Mouse (Mus musculus) left cerebral cortex, adult 2 months (tissue): ENCODE measurements around the gene Cnga1. TPM values are rescaled to one million over a fixed set of nuclear protein-coding genes. Genes with fewer than 3 reads are reported as not detected.
A peak's percentile ranks its signal among the peaks of the same experiment; 100 is the strongest.
"Not testable (repeated sequence)": the region's sequence is repeated elsewhere in the genome, so short reads cannot be mapped to it uniquely, and the experiment has no call there.

Experiments
- DNase-seq, 2 experiments: peaks; one replicate each; pipeline ENCODE4 v3.0.0; 2021 to 2022; ENCODE audit warnings: low spot score in 2 of 2, mixed read lengths in 1 of 2; ENCODE audit errors: extremely low spot score in 1 of 2
- H3K27ac ChIP-seq: fragments of 200-600 bp; 2 replicates; pipeline ENCODE4 v1.8.1; 2022
- H3K4me3 ChIP-seq: fragments of 200-600 bp; 2 replicates; pipeline ENCODE4 v1.8.1; 2022
- CTCF ChIP-seq: fragments of 200-600 bp; IDR thresholded peaks from 2 replicates; pipeline ENCODE4 v1.8.1; 2022; ENCODE audit warnings: antibody characterized with exemption, mild to moderate bottlenecking, moderate library complexity
- intact Hi-C: fragments of 180-260 bp; cut with DNase I; formaldehyde crosslinking; loops from one replicate; pipeline ENCODE4 v1.15.1; 2025
- total RNA-seq, 2 experiments: library from RNA; stranded (reverse); gene quantifications; 2 replicates each; pipeline ENCODE4 v1.2.3; 2021

Gene Cnga1
- total RNA-seq, 2 experiments from 2014 or later = not detected

DNA sequence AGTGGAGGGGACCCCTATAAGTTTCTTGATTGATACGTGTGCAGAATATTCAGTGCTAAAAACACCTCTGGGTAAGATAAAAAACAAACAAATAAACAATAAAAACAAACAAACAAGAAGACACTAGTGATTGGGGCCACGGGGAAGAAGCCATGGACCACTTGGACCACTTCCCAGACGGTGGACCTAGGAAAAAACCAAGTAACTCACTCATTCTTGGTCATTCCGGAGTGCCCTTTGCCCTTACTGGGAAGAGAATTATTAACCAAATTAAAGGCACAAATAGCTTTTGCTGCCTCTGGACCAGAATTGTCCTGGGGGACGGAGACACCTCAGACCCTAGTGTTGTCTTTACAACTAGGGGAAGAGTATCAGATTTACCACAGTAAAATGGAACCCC, 78.5 kb downstream of the Cnga1 start:
- H3K4me3 ChIP-seq = no peak overlapping the region
- DNase-seq = no peak
- intact Hi-C loops = no loop called here
- no peak overlapping the region for H3K27ac ChIP-seq
- no peak for TF ChIP-seq CTCF

DNA sequence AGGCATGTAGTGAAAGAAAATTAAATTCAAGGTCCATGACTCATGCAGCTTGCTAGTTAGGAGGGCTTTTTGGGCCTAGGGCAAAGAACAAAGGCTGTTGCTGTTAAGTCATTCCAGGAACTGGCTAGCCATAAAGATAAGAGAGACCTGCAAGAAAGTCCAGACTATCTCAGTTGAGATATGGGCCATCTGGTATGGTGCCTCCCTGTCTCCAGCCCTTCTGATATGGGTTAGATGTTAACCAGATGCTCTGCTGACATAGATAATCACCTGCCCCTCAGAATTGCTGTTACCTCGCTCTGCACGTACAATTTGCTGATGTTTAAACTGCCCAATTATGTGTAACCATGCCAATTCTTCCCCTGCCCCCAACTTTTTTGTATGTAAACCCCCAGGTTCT, 80.9 kb downstream of the Cnga1 start:
- H3K27ac ChIP-seq, H3K4me3 ChIP-seq, intact Hi-C loops, DNase-seq: not testable (repeated sequence)

DNA sequence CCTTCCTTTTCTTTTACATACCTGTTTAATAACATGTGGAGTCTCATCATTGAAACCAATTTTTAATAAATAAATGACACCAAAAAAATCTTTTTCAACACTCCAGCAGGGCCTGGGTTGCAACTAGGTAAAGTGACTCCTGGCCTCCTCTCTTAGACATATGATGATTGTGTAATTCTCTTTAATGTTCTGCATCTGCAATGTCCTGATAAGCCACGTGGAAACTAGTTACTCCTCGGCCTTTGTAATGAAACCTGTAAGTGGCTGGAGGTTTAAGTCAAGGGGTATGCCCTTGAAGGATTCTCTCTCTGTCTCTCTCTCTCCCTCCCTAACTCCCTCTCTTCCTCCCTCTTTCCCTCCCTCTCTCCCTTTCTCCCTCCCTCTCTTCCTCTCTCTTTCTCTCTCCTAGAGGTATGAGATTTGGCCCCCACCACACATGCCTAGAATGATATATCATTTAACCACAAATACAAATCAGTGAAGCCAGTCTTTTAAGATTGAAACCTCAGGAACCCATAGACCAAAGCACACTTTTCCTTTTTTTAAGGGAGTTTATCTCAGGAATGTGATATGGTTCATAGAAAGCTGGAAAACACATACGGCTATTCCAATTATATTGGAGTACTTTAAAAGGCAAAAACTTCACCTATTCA, 83.0 kb downstream of the Cnga1 start:
- no peak overlapping the region for H3K4me3 ChIP-seq
- no peak for DNase-seq
- H3K27ac ChIP-seq = no peak overlapping the region
- no peak for TF ChIP-seq CTCF
- intact Hi-C loops = no loop called here

DNA sequence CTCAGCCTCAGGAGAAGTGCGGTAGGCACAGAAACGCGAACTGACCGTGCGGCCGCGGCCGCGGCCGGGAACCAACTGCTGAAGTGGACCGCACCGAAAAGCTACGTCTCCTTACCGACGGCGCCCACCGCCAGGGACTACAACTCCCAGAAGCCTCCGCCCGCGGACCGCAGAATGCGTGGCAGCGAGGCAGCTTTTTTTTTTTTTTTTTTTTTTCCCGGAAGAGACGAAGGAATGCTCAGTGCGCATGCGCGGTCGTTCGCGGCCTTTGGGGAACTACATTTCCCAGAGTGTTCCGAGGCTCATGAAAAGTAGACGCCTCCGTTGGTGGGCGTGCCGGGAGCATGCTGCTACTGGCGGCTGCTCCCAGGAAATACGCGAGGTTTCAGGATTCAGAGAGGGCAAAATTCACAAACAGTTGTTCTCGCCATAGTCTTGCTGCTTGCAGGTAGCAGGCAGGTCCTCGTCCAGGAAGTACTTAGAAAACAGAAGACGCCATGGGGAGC, 84.5 kb downstream of the Cnga1 start, which contains the start of gene Nfxl1:
Gene Nfxl1 (minus strand): TSS at position 141 of the 506 bp plus-strand sequence.
- no peak for TF ChIP-seq CTCF
- intact Hi-C loops = loop anchor here (5.0 to 10.0 kb wide), 4 partner anchors 153 to 395 kb away; partner anchors contain the start of genes Commd8 and Slain2
- H3K27ac ChIP-seq = peak within 1 kb of the TSS; percentile 69
- DNase-seq = peak; percentile 95 to 97
- H3K4me3 ChIP-seq = peak within 1 kb of the TSS; percentile 94

DNA sequence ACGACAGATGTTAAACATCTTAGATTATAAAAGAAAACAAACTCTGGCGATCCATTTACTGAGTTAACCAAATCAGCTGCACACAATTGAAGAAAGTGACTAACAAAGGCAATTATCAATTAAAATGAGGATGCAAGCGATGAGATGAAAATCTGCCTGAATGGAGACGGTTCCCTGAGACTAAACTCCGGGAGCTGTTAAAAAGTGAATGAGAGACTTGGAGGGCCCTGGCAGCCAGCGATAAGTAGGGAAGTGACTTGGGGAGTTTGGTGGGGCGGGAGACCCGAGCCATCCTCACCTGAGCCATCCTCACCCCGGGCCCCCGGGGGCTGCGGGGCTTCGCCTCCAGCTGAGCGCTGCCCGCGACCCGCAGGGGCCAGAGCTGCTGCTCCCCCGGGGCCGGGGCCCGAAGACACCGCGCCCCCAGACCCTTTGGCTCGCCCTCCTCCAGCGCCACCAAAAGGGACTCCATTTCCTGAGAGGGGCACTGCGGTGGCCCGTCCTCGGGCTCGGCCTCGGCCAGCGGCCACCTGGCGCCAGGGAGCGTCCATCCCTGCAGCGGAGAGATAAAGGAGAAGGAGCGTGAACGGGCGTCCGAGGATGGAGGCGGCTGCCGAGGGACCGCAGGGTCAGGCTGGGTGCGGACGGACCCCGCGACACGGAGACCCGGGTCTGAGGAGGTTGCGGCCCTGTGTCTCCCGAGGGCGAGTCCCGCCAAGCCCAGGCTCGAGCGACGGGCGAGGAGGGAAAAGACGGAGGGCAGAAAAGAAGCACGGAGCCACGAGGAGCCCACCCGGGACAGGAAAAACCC, 85.2 kb downstream of the Cnga1 start:
- H3K4me3 ChIP-seq = peak overlapping the region; percentile 94
- intact Hi-C loops = loop anchor here (5.0 to 10.0 kb wide), 4 partner anchors 153 to 394 kb away; partner anchors contain the start of genes Commd8 and Slain2
- peak in 1 of 2 experiments; percentile 51 for DNase-seq
- TF ChIP-seq CTCF = no peak
- H3K27ac ChIP-seq = peak overlapping the region; percentile 69

DNA sequence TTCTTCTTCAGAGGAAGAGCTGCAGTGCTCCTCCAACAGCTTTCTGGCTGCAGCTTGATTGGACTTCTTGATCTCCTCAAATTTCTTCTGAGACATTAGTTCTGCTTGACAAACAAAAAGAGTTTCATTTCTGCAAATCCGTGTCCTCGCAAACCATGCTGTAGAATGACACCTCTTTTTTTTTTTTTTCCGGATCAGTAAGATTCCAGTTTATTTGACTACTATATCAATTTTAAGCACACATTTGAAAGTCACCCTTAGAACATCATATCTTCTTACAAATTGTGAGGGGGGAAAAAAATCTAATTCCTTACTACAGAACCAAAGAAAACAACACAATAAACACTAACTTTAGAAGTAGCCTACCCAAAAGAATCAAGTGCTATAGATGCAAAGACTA, 87.8 kb downstream of the Cnga1 start:
- DNase-seq = no peak
- H3K27ac ChIP-seq = no peak overlapping the region
- H3K4me3 ChIP-seq = no peak overlapping the region
- TF ChIP-seq CTCF = no peak
- intact Hi-C loops = loop anchor here (5.0 to 10.0 kb wide), 4 partner anchors 156 to 391 kb away; partner anchors contain the start of genes Commd8 and Slain2

Other genes with a start within 250 kb of the Cnga1 start
- under 1 TPM; 0.18 to 0.26 TPM for gene Corin, start 139.8 kb downstream of the Cnga1 start, total RNA-seq
- 10 to 100 TPM; 14.8 to 16.7 TPM for gene Nfxl1, start 84.6 kb downstream of the Cnga1 start, total RNA-seq
- gene Zar1, start 63.0 kb downstream of the Cnga1 start, total RNA-seq = under 1 TPM in 1 of 2 experiments, not detected in 1; 0.33 TPM
- gene Gm5868, start 56.7 kb downstream of the Cnga1 start, total RNA-seq = under 1 TPM in 1 of 2 experiments, not detected in 1; 0.42 TPM
- not detected for gene Nipal1, start 3.5 kb upstream of the Cnga1 start, total RNA-seq
- under 1 TPM; 0.26 to 0.66 TPM for gene Txk, start 108.5 kb upstream of the Cnga1 start, total RNA-seq
- 1 to 10 TPM; 3.4 to 3.8 TPM for gene Tec, start 224.2 kb upstream of the Cnga1 start, total RNA-seq